Mouse (Mus musculus) midbrain, embryonic 12.5 days (tissue): Measurements from ENCODE around the gene Usp22. TPM values are rescaled to one million over a fixed set of nuclear protein-coding genes. Genes with fewer than 3 reads are reported as not detected.
"Not testable (repeated sequence)": the region's sequence is repeated elsewhere in the genome, so short reads cannot be mapped to it uniquely, and the experiment has no call there.

Source experiments
- ATAC-seq: fragments of 200-750 bp; cut with Nextera tagmentation; 2 replicates; pipeline ENCODE4 v1.8.0; 2017; ENCODE audit warnings: low read depth, moderate TSS enrichment, moderate library complexity; ENCODE audit not compliant: low FRiP score
- H3K27ac ChIP-seq: fragments of 300-500 bp; sonication (generic); replicated peaks from 2 replicates; pipeline ENCODE4 v1.5.1; 2016; ENCODE audit warnings: mild to moderate bottlenecking
- H3K27me3 ChIP-seq: fragments of 300-500 bp; sonication (generic); 2 replicates; pipeline ENCODE4 v1.6.1; 2016; ENCODE audit warnings: mild to moderate bottlenecking
- H3K36me3 ChIP-seq: fragments of 300-500 bp; sonication (generic); 2 replicates; pipeline ENCODE4 v1.6.1; 2016
- H3K4me1 ChIP-seq: fragments of 300-500 bp; sonication (generic); 2 replicates; pipeline ENCODE4 v1.6.1; 2016
- H3K4me2 ChIP-seq: fragments of 300-500 bp; sonication (generic); replicated peaks from 2 replicates; pipeline ENCODE4 v1.6.1; 2016; ENCODE audit warnings: mild to moderate bottlenecking, moderate library complexity
- H3K4me3 ChIP-seq: fragments of 300-500 bp; sonication (generic); 2 replicates; pipeline ENCODE4 v1.5.1; 2016; ENCODE audit warnings: mild to moderate bottlenecking
- H3K9ac ChIP-seq: fragments of 300-500 bp; sonication (generic); replicated peaks from 2 replicates; pipeline ENCODE4 v1.6.1; 2016; ENCODE audit warnings: mild to moderate bottlenecking, moderate library complexity
- H3K9me3 ChIP-seq: fragments of 300-500 bp; sonication (generic); 2 replicates; pipeline ENCODE4 v1.6.1; 2016; ENCODE audit warnings: mild to moderate bottlenecking
- WGBS: fragments of 180-500 bp; shearing (Covaris S2); methylation state at CpG from one replicate; pipeline ENCODE4 v1.1.7; 2016; 5-methylcytosine and 5-hydroxymethylcytosine counted together
- polyA plus RNA-seq: library from polyadenylated mRNA; unstranded; fragments of >200 nt; fragmentation: Nextera tagmentation; extraction: Ambion mirVana; gene quantifications from 2 replicates; pipeline ENCODE4 v1.2.1, GENCODE M21; 2016

Gene Usp22
- polyA plus RNA-seq, 1 experiment from 2014 or later, result 338 TPM

DNA sequence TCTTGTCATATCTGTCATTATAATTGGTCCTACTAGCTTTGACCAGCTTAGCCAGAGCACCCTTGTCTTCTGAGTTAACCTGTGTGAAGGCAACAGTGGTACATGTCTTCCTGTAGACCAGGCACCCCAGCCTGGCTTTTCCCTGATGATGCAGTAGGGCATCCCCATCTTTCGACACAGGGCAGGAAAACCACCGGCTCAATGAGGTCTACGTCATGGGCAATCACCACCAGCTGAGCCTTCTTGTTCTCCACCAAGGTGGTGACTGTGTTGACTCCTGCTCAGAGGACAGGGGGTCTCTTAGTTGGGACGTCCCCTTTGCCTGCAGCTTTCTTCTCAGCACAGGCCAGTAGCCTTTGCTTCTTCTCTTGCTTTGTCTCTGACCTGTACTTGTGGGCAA is 44.2 kb downstream of the Usp22 start:
- not testable (repeated sequence) for H3K4me2 ChIP-seq, H3K9ac ChIP-seq, H3K36me3 ChIP-seq, H3K4me3 ChIP-seq, H3K27ac ChIP-seq, H3K27me3 ChIP-seq, ATAC-seq, H3K4me1 ChIP-seq, H3K9me3 ChIP-seq
- 86% methylated on average over 4 of the region's 4 CpGs for WGBS

DNA sequence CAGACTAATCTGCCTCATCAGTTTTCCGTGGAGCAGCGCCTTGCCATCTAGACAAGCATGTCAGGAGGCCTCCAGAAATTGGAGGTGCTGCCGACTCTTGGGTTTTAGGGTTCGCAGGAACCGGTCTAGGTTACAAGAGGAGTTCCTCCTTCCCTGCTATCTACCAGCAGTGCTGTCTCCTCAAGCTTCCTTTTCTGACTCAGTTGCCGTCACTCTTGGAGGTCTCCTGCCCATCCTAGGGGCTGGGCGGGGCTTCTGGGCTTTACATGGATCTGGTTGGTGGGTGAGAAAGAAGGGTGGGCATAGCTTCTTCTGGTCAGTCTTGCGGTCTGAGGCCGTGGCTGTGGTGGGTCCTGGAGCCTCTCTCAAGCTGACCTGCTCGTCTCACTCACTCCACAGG is 45.5 kb downstream of the Usp22 start:
- Histone ChIP-seq H3K36me3 (no peaks in the 10 kb centered on the region), H3K4me1 (no peaks in the 10 kb centered on the region), H3K27me3 (no peaks in the 10 kb centered on the region), H3K27ac (no peak overlapping the region), H3K4me2 (no peak overlapping the region), H3K9me3 (no peaks in the 10 kb centered on the region), H3K4me3 (no peak overlapping the region), H3K9ac (no peak overlapping the region)
- 56% methylated on average over 10 of the region's 10 CpGs for WGBS
- no peak for ATAC-seq

DNA sequence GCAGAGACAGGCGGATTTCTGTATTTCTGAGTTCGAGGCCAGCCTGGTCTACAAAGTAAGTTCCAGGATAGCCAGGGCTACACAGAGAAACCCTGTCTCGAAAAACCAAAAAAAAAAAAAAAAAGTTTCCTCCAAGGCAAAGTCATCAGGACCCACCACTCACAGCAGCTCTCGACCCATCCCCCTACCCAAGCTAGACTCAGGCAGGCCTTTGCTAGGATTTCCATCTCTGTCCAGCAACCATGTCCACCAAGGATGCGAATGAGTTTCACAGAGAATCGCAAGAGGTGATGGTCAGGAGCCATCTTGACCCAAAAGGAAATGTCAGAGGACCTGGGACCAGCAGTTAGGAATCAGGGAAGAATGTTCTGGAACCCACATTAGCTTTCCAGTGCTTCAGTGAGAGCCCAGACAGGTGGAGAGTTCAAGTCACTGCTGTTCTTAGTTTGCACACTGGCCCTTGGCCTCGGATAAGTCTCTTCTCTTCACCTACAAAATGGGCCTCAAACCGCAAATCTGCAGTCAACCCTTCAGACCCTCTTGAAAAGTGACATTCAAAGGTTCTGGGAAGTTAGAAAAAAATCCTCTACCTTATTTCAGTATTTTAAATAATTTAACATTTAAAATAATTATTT is 47.3 kb downstream of the Usp22 start:
- H3K4me1 ChIP-seq, result no peaks in the 10 kb centered on the region
- no peak for ATAC-seq
- H3K4me2 ChIP-seq, result no peak overlapping the region
- H3K4me3 ChIP-seq, result no peak overlapping the region
- H3K9me3 ChIP-seq, result no peaks in the 10 kb centered on the region
- no peaks in the 10 kb centered on the region for H3K27me3 ChIP-seq
- H3K36me3 ChIP-seq, result no peaks in the 10 kb centered on the region
- H3K27ac ChIP-seq, result no peak overlapping the region
- no peak overlapping the region for H3K9ac ChIP-seq
- WGBS, result 92% methylated on average over 8 of the region's 8 CpGs

DNA sequence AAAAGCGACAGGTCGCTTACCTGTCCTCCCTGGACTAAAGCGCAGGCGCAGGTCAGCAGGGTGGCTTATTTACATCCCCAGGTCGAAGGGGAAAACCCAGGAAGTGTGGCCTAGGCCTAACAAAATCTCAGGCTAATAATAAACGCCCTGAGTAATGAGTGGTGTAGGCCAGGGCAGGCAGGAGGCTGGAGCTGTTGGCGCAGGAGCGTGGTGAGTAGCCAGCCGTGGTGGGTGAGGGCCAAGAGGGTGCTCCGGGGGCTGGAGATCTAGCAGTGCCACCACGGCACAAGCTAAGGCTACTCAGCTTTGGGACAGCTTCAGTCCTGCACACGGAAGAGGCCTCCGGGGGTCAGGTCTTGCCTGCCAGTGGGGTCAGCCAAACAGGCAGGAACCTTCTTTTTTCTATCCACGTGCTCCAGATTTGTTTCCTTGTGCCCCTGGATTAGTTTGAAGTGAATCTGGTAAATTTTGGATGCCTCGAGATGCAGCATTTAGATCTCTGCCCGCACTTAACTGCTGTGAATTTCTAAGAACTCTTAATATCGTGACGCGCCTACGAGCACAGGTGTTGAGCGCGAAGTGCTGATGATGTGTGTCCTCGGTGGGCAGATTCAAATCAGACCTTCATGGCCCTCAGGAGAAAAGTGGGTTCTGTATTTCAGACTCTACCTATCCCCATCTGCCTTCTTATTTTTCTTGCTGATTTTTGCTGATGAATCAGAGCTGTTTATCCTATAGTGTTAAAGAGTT is 48.1 kb downstream of the Usp22 start, which contains the start of gene Tnfrsf13b:
Tnfrsf13b (plus strand) TSS at position 150 of the 750 bp plus-strand sequence.
- WGBS, result 84% methylated on average over 23 of the region's 23 CpGs
- H3K9ac ChIP-seq, result no peak within 1 kb of the TSS

DNA sequence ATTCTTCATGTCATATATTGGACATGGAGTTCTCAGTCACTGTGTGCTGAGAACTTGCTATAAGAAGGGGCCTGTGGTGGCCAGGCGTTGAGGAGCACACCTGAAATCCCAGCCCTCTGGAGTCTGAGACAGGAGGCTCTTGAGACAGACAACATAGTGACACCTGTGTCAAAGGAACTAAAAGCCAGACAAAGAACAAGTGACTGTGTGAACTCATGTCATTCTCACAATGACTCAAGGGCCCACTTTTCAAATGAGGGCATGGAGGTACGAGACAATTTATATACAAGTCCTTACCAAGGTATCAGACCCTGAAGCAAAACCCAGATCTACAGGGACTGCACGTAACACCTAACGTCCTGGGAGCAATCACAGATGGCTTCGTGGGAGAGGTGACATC is 48.9 kb downstream of the Usp22 start:
- 86% methylated on average over 5 of the region's 5 CpGs for WGBS
- no peak for ATAC-seq
- Histone ChIP-seq H3K4me3 (no peak overlapping the region), H3K36me3 (no peaks in the 10 kb centered on the region), H3K27ac (no peak overlapping the region), H3K4me1 (no peaks in the 10 kb centered on the region), H3K27me3 (no peaks in the 10 kb centered on the region), H3K9me3 (no peaks in the 10 kb centered on the region), H3K9ac (no peak overlapping the region), H3K4me2 (no peak overlapping the region)

More for the DNA sequence above, 48.1 kb downstream of the Usp22 start, which contains the start of gene Tnfrsf13b:
- Histone ChIP-seq H3K27ac (no peak within 1 kb of the TSS), H3K4me2 (no peak within 1 kb of the TSS), H3K9me3 (no peaks in the 10 kb centered on the region), H3K27me3 (no peaks in the 10 kb centered on the region), H3K4me1 (no peaks in the 10 kb centered on the region), H3K4me3 (no peak within 1 kb of the TSS), H3K36me3 (no peaks in the 10 kb centered on the region)
- ATAC-seq, result no peak

DNA sequence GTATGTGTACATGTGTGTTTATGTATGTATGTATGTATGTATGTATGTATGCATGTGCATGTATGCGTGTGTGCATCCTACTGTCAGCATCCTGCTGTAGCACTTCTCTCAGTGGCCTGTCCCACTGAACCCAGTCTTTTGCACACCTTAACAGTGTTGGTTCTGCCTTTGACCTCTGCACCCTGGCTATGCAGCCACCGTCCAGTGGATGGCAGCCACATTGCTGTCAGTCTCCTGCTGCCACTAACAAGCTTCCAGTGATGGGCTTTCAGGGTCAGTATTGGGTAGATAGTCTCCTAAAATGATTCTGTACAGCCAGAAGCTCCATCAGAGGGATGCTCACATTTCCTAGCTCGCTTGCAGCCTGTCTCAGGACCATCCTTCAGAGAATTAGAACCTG is 51.0 kb downstream of the Usp22 start:
- H3K27ac ChIP-seq, result no peak overlapping the region
- H3K4me2 ChIP-seq, result no peak overlapping the region
- no peaks in the 10 kb centered on the region for H3K27me3 ChIP-seq
- H3K36me3 ChIP-seq, result no peaks in the 10 kb centered on the region
- H3K4me1 ChIP-seq, result no peaks in the 10 kb centered on the region
- no peak overlapping the region for H3K9ac ChIP-seq
- no peak for ATAC-seq
- no peak overlapping the region for H3K4me3 ChIP-seq
- 72% methylated on average over 3 of the region's 3 CpGs for WGBS
- H3K9me3 ChIP-seq, result no peaks in the 10 kb centered on the region

DNA sequence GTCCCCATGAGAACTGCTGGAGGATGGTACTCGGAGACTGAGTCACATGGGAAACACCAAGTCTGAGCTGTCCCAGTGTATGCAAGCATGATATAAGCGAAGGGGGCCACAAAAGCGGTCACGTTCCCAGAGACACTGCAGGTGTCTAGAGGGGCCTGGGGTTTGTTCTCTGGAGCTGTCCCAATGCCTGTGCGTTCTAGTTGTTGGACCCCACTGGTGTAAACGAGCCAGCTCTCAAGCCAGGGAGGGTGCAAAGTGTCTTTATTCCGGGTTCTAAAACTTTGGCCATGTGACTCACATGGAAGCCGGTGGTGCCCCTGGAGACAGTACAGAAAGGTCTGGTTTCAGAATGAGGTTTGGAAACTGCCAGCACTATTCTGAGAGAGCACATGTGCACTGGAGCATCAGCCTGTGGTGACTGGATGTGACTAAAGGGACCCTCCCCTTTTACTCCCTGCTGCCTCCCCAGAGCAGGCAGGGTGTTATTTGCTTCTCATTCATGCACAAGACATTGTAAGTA is 52.0 kb downstream of the Usp22 start:
- ATAC-seq, result no peak
- H3K4me1 ChIP-seq, result no peaks in the 10 kb centered on the region
- no peak overlapping the region for H3K4me3 ChIP-seq
- H3K27ac ChIP-seq, result no peak overlapping the region
- no peak overlapping the region for H3K9ac ChIP-seq
- WGBS, result 91% methylated on average over 8 of the region's 8 CpGs
- H3K4me2 ChIP-seq, result no peak overlapping the region
- H3K36me3 ChIP-seq, result no peaks in the 10 kb centered on the region
- H3K27me3 ChIP-seq, result no peaks in the 10 kb centered on the region
- no peaks in the 10 kb centered on the region; the same call in 1 of the 2 replicates for H3K9me3 ChIP-seq

DNA sequence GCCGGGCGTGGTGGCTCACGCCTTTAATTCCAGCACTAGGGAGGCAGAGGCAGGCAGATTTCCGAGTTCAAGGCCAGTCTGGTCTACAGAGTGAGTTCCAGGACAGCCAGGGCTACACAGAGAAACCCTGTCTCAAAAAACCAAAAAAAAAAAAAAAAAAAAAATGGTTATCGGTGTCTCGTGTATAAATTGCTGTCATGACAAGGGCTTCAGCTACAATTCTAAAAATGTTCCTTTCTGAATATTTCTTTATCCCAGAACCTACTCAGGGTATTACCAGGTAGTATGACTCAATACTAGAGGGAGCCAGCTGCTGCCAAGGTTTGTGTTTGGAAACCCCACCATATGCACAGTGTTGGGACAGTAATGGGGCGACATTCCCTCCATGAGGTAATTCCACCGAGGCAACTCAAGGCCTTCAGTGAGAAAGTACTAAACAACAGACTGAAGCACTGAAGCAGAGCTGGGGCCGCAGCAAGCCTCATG is 52.5 kb downstream of the Usp22 start:
- WGBS, result 89% methylated on average over 9 of the region's 9 CpGs

DNA sequence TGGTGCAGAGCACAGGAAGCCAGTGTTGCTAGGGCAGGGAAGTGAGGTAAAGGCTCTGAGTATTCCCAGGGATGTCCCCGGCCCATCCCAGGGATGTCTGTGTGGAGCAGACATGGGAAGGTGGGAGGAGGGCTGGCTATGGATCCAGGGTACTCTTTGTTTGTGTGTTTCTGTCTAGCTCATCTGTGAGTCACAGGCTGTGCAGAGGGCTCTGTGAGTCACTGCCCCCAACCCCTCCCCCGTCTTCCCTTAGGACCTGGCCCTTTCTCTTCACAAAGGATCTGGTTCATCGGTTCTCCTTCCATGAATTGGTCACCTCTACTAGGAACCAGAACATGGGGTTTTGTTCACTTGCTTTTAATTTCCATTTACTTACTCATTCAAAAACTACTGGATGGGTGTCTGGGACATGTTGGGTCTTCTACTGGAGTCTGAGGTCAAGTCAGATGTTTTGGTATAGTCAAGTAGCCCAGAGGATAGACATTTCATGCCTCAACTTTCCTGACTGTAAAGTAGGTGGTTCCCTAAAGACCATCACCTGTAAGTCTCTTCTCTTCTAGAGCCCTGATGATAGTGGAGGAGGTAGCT is 54.8 kb downstream of the Usp22 start:
- Histone ChIP-seq H3K4me3 (no peak overlapping the region), H3K4me2 (no peak overlapping the region), H3K9me3 (no peaks in the 10 kb centered on the region; the same call in 1 of the 2 replicates), H3K27me3 (no peaks in the 10 kb centered on the region), H3K36me3 (no peaks in the 10 kb centered on the region), H3K4me1 (no peaks in the 10 kb centered on the region), H3K27ac (no peak overlapping the region), H3K9ac (no peak overlapping the region)
- no peak for ATAC-seq
- WGBS, result 92% methylated on average over 3 of the region's 3 CpGs

More for the DNA sequence above, 52.5 kb downstream of the Usp22 start:
- ATAC-seq, result no peak
- no peak overlapping the region for H3K27ac ChIP-seq
- no peaks in the 10 kb centered on the region; the same call in 1 of the 2 replicates for H3K9me3 ChIP-seq
- H3K4me3 ChIP-seq, result no peak overlapping the region
- no peaks in the 10 kb centered on the region for H3K36me3 ChIP-seq
- H3K4me1 ChIP-seq, result no peaks in the 10 kb centered on the region
- no peak overlapping the region for H3K4me2 ChIP-seq
- no peaks in the 10 kb centered on the region for H3K27me3 ChIP-seq
- H3K9ac ChIP-seq, result no peak overlapping the region

DNA sequence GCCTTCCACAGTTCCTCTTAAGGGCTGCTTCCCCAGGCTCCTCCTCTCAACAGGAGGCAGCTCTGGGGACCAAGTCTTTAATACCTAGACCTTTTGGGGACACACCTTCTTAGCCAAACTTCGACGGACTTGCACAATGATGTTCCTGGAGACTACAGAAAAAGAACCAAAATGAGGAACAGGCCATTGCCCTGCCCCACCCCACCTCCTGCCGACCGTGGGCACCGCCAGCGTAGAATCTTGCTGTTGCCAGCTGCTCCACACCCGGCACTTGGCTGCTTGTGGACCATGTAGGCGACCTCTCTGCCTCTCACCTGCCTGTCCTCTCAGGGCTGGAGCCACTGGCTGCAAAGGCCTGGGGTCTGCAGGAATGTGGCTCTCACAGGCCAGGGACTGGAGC is 58.6 kb downstream of the Usp22 start:
- no peak overlapping the region for H3K4me3 ChIP-seq
- no peak for ATAC-seq
- H3K27me3 ChIP-seq, result no peaks in the 10 kb centered on the region
- no peaks in the 10 kb centered on the region for H3K4me1 ChIP-seq
- no peak overlapping the region for H3K9ac ChIP-seq
- no peaks in the 10 kb centered on the region for H3K36me3 ChIP-seq
- H3K4me2 ChIP-seq, result no peak overlapping the region
- no peak overlapping the region for H3K27ac ChIP-seq
- no peaks in the 10 kb centered on the region; the same call in 1 of the 2 replicates for H3K9me3 ChIP-seq
- 69% methylated on average over 8 of the region's 8 CpGs for WGBS

DNA sequence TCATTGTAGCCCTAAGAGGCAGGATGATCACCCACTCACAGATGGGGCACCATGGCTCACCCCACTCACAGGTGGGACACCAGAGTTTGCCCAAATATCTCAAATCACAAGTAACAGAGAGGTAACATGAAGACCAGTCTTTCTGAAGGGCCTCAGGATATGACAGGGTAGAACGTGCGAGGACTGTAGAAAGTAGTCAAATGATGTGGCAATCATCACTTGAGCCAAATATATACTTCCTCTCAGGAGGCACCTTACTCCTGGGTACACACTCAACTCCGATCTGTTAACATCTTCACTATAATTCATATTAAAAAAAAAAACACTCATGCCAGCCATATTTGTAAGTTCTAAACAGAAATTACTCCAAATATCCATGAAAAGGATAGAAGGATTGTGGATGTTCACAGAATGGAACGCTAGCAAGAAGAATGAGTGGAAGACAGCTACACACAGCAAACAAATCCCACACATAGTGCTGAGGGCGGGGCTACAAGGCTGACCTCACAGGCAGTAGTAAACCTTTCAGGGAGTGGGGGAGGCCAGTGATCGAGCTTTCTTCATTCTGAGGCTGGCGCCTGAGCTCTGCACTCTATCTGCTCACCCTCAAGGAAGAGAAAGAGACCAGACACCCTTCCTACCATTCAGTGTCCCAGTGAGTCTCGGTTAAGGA is 62.4 kb downstream of the Usp22 start:
- no peaks in the 10 kb centered on the region for H3K9me3 ChIP-seq
- H3K4me1 ChIP-seq, result no peaks in the 10 kb centered on the region
- no peak overlapping the region for H3K27ac ChIP-seq
- H3K4me2 ChIP-seq, result no peak overlapping the region
- H3K9ac ChIP-seq, result no peak overlapping the region
- peaks cover 7% of the 10 kb centered on the region; the same call in 1 of the 2 replicates for H3K27me3 ChIP-seq
- ATAC-seq, result no peak
- no peak overlapping the region for H3K4me3 ChIP-seq
- WGBS, result 86% methylated on average over 8 of the region's 8 CpGs
- H3K36me3 ChIP-seq, result no peaks in the 10 kb centered on the region
